Mouse (Mus musculus) small intestine, adult 2 months (tissue): ENCODE measurements at regions not wholly inside any gene's neighbourhood (a gene's known extent, or its start where the extent isn't known, plus 50 kb on each side); places are given as distances from the start of the nearest gene placed in this dataset.

Experiments used
- H3K27ac ChIP-seq: fragments of 200-500 bp; 2 replicates; pipeline ENCODE4 v1.5.1; 2012; ENCODE audit warnings: low read depth, low read length, control low read depth, inconsistent platforms; ENCODE audit not compliant: insufficient read depth
- H3K27me3 ChIP-seq: fragments of 200-500 bp; 2 replicates; pipeline ENCODE4 v1.6.1; 2012; ENCODE audit warnings: mild to moderate bottlenecking, moderate library complexity, low read length, inconsistent platforms; ENCODE audit not compliant: control insufficient read depth, insufficient read depth
- H3K36me3 ChIP-seq: fragments of 200-500 bp; 2 replicates; pipeline ENCODE4 v1.6.1; 2012; ENCODE audit warnings: mild to moderate bottlenecking, low read length, control low read depth, inconsistent platforms; ENCODE audit not compliant: control insufficient read depth, insufficient read depth
- H3K4me1 ChIP-seq: fragments of 200-500 bp; 2 replicates; pipeline ENCODE4 v1.6.1; 2012; ENCODE audit warnings: low read length, inconsistent platforms, mixed read lengths; ENCODE audit not compliant: control insufficient read depth, insufficient read depth, insufficient read length
- H3K4me3 ChIP-seq: fragments of 200-500 bp; 2 replicates; pipeline ENCODE4 v1.5.1; 2012; ENCODE audit warnings: low read depth, mild to moderate bottlenecking, control low read depth, inconsistent platforms, low read length, moderate library complexity
- CTCF ChIP-seq: fragments of 200-500 bp; IDR thresholded peaks from 2 replicates; pipeline ENCODE4 v1.5.1; 2012; ENCODE audit warnings: low read depth, mild to moderate bottlenecking, control low read depth, inconsistent platforms, low read length, moderate library complexity, mixed read lengths; ENCODE audit not compliant: insufficient replicate concordance, insufficient read length; ENCODE audit errors: extremely low read depth
- POLR2A ChIP-seq: fragments of 200-500 bp; IDR thresholded peaks from 2 replicates; pipeline ENCODE4 v1.6.1; 2012; ENCODE audit warnings: low read depth, mild to moderate bottlenecking, control low read depth, inconsistent platforms, low read length, moderate library complexity
- WGBS: fragments of 180-500 bp; shearing (Covaris S2); methylation state at CpG from one replicate; pipeline ENCODE4 v1.1.7; 2018; 5-methylcytosine and 5-hydroxymethylcytosine counted together

- Histone ChIP-seq H3K27me3 (no peaks in the 10 kb centered on the region), H3K4me3 (no peak overlapping the region), H3K4me1 (no peaks in the 10 kb centered on the region), H3K27ac (no peak overlapping the region), H3K36me3 (no peaks in the 10 kb centered on the region)
- TF ChIP-seq CTCF (no peak), POLR2A (no peak)
- WGBS, result 78% methylated on average over 2 of the region's 2 CpGs
These were observed 295.3 kb upstream of the Irx1 start for GRCm38 (mm10) chr13:72258794-72259193.

GRCm38 (mm10) chr13:72264416-72264815, 300.9 kb upstream of the Irx1 start:
- Histone ChIP-seq H3K36me3 (no peaks in the 10 kb centered on the region), H3K27me3 (no peaks in the 10 kb centered on the region), H3K27ac (no peak overlapping the region), H3K4me1 (no peaks in the 10 kb centered on the region), H3K4me3 (no peak overlapping the region)
- TF ChIP-seq POLR2A (no peak), CTCF (no peak)
- WGBS, result 70% methylated on average over 3 of the region's 3 CpGs

GRCm38 (mm10) chr13:72265116-72265515, 301.6 kb upstream of the Irx1 start:
- Histone ChIP-seq H3K4me3 (no peak overlapping the region), H3K36me3 (no peaks in the 10 kb centered on the region), H3K27ac (no peak overlapping the region), H3K27me3 (no peaks in the 10 kb centered on the region), H3K4me1 (no peaks in the 10 kb centered on the region)
- WGBS, result 67% methylated on average over 7 of the region's 7 CpGs
- TF ChIP-seq CTCF (no peak), POLR2A (no peak)

GRCm38 (mm10) chr13:72265650-72266049, 302.1 kb upstream of the Irx1 start:
- no peak overlapping the region for H3K27ac ChIP-seq
- H3K27me3 ChIP-seq, result no peaks in the 10 kb centered on the region
- H3K4me3 ChIP-seq, result no peak overlapping the region
- TF ChIP-seq POLR2A, result no peak
- TF ChIP-seq CTCF, result no peak
- no peaks in the 10 kb centered on the region for H3K36me3 ChIP-seq
- no peaks in the 10 kb centered on the region for H3K4me1 ChIP-seq
- 79% methylated on average over 11 of the region's 11 CpGs for WGBS

- WGBS, result 84% methylated on average over 12 of the region's 12 CpGs
- no peak overlapping the region for H3K4me3 ChIP-seq
- no peaks in the 10 kb centered on the region for H3K27me3 ChIP-seq
- no peaks in the 10 kb centered on the region for H3K36me3 ChIP-seq
- no peak for TF ChIP-seq CTCF
- TF ChIP-seq POLR2A, result no peak
- no peaks in the 10 kb centered on the region for H3K4me1 ChIP-seq
- no peak overlapping the region for H3K27ac ChIP-seq
These were observed 302.7 kb upstream of the Irx1 start for GRCm38 (mm10) chr13:72266174-72266768.

GRCm38 (mm10) chr13:72280343-72280742, 316.8 kb upstream of the Irx1 start:
- no peaks in the 10 kb centered on the region for H3K36me3 ChIP-seq
- no peak overlapping the region for H3K4me3 ChIP-seq
- 38% methylated on average over 2 of the region's 2 CpGs for WGBS
- TF ChIP-seq CTCF (no peak), POLR2A (no peak)
- H3K4me1 ChIP-seq, result no peaks in the 10 kb centered on the region
- H3K27ac ChIP-seq, result no peak overlapping the region
- no peaks in the 10 kb centered on the region for H3K27me3 ChIP-seq

GRCm38 (mm10) chr13:72280871-72281270, 317.3 kb upstream of the Irx1 start:
- Histone ChIP-seq H3K27ac (no peak overlapping the region), H3K27me3 (no peaks in the 10 kb centered on the region), H3K36me3 (no peaks in the 10 kb centered on the region), H3K4me3 (no peak overlapping the region), H3K4me1 (no peaks in the 10 kb centered on the region)
- WGBS, result 80% methylated on average over 5 of the region's 5 CpGs
- TF ChIP-seq CTCF (no peak), POLR2A (no peak)
